ENCODE assay signal across 26 mouse cellular contexts in genomic region chr9:98695035-98695434, GRCm38 (mm10).
DNase-seq lines count a peak whose midpoint lies in the region; ATAC-seq lines count a peak whose summit lies in the region.
"Had no signal": no experiment of that assay in that cellular context is flagged by ENCODE, and none has a peak within 500 bp of the region (broad histone marks: within the 10 kb centered on the region; RNA-seq: fewer than 3 reads in every experiment).

No protein-coding gene starts in this region.

- H3K9ac ChIP-seq in forebrain, embryonic 11.5 days (ENCODE audit: low read length): no peak overlapping the region
- no peak overlapping the region for H3K9ac ChIP-seq in forebrain, embryonic 15.5 days (replicated peaks)
- no peak overlapping the region for H3K9ac ChIP-seq in embryonic facial prominence, embryonic 13.5 days
- H3K9ac ChIP-seq: embryonic facial prominence, embryonic 12.5 days; forebrain, embryonic 12.5 days; heart, embryonic 13.5 days; hindbrain, embryonic 12.5 days; hindbrain, embryonic 15.5 days had no signal

- H3K9me3 ChIP-seq in forebrain, embryonic 11.5 days (ENCODE audit: control insufficient read depth, low read length): no peaks in the 10 kb centered on the region
- no peaks in the 10 kb centered on the region for H3K9me3 ChIP-seq in forebrain, embryonic 15.5 days
- H3K9me3 ChIP-seq in embryonic facial prominence, embryonic 13.5 days: no peaks in the 10 kb centered on the region
- H3K9me3 ChIP-seq in hindbrain, embryonic 10.5 days: no peaks in the 10 kb centered on the region
- H3K9me3 ChIP-seq: embryonic facial prominence, embryonic 12.5 days; forebrain, embryonic 12.5 days; heart, embryonic 13.5 days; hindbrain, embryonic 12.5 days; hindbrain, embryonic 15.5 days had no signal

- intact Hi-C loops in heart, postnatal 10 days (cut with DNase I): no loop called here

- H3K27me3 ChIP-seq in forebrain, embryonic 11.5 days (ENCODE audit: control insufficient read depth, insufficient read depth, low read length): no peaks in the 10 kb centered on the region
- no peaks in the 10 kb centered on the region for H3K27me3 ChIP-seq in forebrain, embryonic 15.5 days
- H3K27me3 ChIP-seq in embryonic facial prominence, embryonic 13.5 days: peaks cover 17% of the 10 kb centered on the region
- H3K27me3 ChIP-seq in hindbrain, embryonic 10.5 days (ENCODE audit: insufficient read depth, poor library complexity, severe bottlenecking): no peaks in the 10 kb centered on the region
- H3K27me3 ChIP-seq: forebrain, embryonic 12.5 days; heart, embryonic 13.5 days; hindbrain, embryonic 12.5 days; hindbrain, embryonic 15.5 days had no signal

- H3K4me1 ChIP-seq in forebrain, embryonic 11.5 days (replicated peaks; ENCODE audit: control insufficient read depth, insufficient read depth, low read length): no peaks in the 10 kb centered on the region
- H3K4me1 ChIP-seq in forebrain, embryonic 15.5 days: no peaks in the 10 kb centered on the region
- peaks cover 22% of the 10 kb centered on the region for H3K4me1 ChIP-seq in embryonic facial prominence, embryonic 13.5 days
- no peaks in the 10 kb centered on the region for H3K4me1 ChIP-seq in hindbrain, embryonic 10.5 days (replicated peaks)
- H3K4me1 ChIP-seq: heart, embryonic 13.5 days; hindbrain, embryonic 15.5 days had no signal

- no peak overlapping the region for H3K4me2 ChIP-seq in forebrain, embryonic 11.5 days (ENCODE audit: low read depth, low read length, severe bottlenecking)
- H3K4me2 ChIP-seq in forebrain, embryonic 15.5 days (replicated peaks): no peak overlapping the region
- peak overlapping the region; percentile 45 for H3K4me2 ChIP-seq in embryonic facial prominence, embryonic 13.5 days
- H3K4me2 ChIP-seq: embryonic facial prominence, embryonic 12.5 days; forebrain, embryonic 12.5 days; heart, embryonic 13.5 days; hindbrain, embryonic 12.5 days; hindbrain, embryonic 15.5 days had no signal

- WGBS in forebrain, embryonic 11.5 days: 79% methylated on average over 10 of the region's 10 CpGs
- 60% methylated on average over 10 of the region's 10 CpGs for WGBS in forebrain, embryonic 15.5 days
- 28% methylated on average over 10 of the region's 10 CpGs for WGBS in embryonic facial prominence, embryonic 13.5 days
- WGBS in hindbrain, embryonic 10.5 days: 74% methylated on average over 10 of the region's 10 CpGs

- H3K4me3 ChIP-seq in forebrain, embryonic 11.5 days (ENCODE audit: low read depth, low read length): no peak overlapping the region
- H3K4me3 ChIP-seq in forebrain, embryonic 15.5 days: no peak overlapping the region
- 0 out of 2 replicates have a peak overlapping the region, but pooled peaks have one; percentile 7 for H3K4me3 ChIP-seq in embryonic facial prominence, embryonic 13.5 days
- H3K4me3 ChIP-seq in hindbrain, embryonic 10.5 days: no peak overlapping the region
- H3K4me3 ChIP-seq: embryonic facial prominence, embryonic 12.5 days; forebrain, embryonic 12.5 days; heart, embryonic 13.5 days; hindbrain, embryonic 12.5 days; hindbrain, embryonic 15.5 days had no signal

- no peak for ATAC-seq in forebrain, embryonic 11.5 days (replicated peaks; ENCODE audit: low FRiP score)
- no peak for ATAC-seq in forebrain, embryonic 15.5 days (replicated peaks)
- no peak for ATAC-seq in embryonic facial prominence, embryonic 13.5 days (ENCODE audit: insufficient number of reproducible peaks, insufficient read depth, low FRiP score, low TSS enrichment, low read depth)
- ATAC-seq: forebrain, embryonic 16.5 days; Patski had no signal

- H3K27ac ChIP-seq in forebrain, embryonic 11.5 days (ENCODE audit: low read depth, low read length): no peak overlapping the region
- no peak overlapping the region for H3K27ac ChIP-seq in forebrain, embryonic 15.5 days (replicated peaks)
- no peak overlapping the region for H3K27ac ChIP-seq in embryonic facial prominence, embryonic 13.5 days
- H3K27ac ChIP-seq in hindbrain, embryonic 10.5 days: no peak overlapping the region
- H3K27ac ChIP-seq: forebrain, embryonic 12.5 days; heart, embryonic 13.5 days; hindbrain, embryonic 12.5 days; hindbrain, embryonic 15.5 days had no signal

- no peaks in the 10 kb centered on the region for H3K36me3 ChIP-seq in forebrain, embryonic 11.5 days (ENCODE audit: control insufficient read depth, insufficient read depth, low read length)
- H3K36me3 ChIP-seq in forebrain, embryonic 15.5 days: no peaks in the 10 kb centered on the region
- no peaks in the 10 kb centered on the region for H3K36me3 ChIP-seq in embryonic facial prominence, embryonic 13.5 days
- H3K36me3 ChIP-seq in hindbrain, embryonic 10.5 days: no peaks in the 10 kb centered on the region
- H3K36me3 ChIP-seq: embryonic facial prominence, embryonic 12.5 days; forebrain, embryonic 12.5 days; G1E; heart, embryonic 13.5 days; hindbrain, embryonic 12.5 days; hindbrain, embryonic 15.5 days had no signal

- peak; percentile 29 for DNase-seq in forebrain, embryonic 11.5 days (ENCODE audit: low spot score)
- DNase-seq in heart, postnatal 4 days: peak; percentile 1
- DNase-seq in heart, postnatal 10 days: no peak
- DNase-seq in T-cell, adult 2 months (ENCODE audit: low spot score): no peak
- no peak for DNase-seq in hindbrain, embryonic 10.5 days (ENCODE audit: low spot score)
- DNase-seq: adrenal gland, adult 2 months; adrenal gland, postnatal 14 days; cerebellum, adult 11 months; cerebellum, adult 2 months; cerebellum, adult 9-11 months; cerebellum, postnatal 25 days; gastrocnemius, postnatal 10 days; gastrocnemius, postnatal 36 days; heart, postnatal 36 days; kidney, adult 11 months; kidney, adult 8-10 months had no signal

Comparison
In these comparisons a context has a peak if more than half of its experiments do, and no peak if none do; other contexts are left out.
1. DNase-seq: peak in forebrain, embryonic 11.5 days (single experiment) and heart, postnatal 4 days (single experiment); none in heart, postnatal 10 days (0 of 2), T-cell, adult 2 months (single experiment) and hindbrain, embryonic 10.5 days (single experiment).